Comparison of ENCODE assay signal across 27 mouse cellular contexts in the genomic region with DNA sequence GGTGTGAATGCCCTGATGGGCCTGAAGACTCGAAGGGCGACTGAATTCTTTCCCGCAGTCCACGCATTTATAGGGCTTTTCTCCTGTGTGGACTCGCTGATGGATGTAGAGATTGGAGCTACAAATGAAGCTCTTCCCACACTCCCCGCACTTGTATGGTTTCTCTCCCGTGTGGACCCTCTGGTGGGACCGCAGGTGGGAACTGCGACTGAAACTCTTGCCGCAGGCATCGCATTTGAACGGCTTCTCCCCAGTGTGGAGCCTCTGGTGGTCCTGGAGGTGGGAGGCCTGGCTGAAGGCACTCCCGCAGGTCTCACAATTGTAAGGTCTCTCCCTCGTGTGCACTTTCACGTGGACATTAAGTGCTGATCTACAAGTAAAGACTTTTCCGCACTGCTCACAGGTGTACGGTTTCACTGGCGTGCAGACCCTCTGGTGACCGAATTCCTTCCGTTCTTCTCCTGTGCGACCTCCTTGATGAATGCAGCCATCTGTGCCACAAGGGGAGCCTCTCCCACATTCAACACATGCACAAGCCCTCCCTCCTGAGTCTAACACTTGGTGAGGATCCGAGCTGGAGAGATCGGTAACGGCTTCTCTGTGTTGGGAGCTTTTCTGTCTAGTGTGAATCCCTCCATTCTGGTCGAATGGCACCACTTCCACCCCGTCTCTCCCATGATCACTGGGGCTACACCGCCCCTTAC. TPM values are rescaled to one million over a fixed set of nuclear protein-coding genes. Genes with fewer than 3 reads are reported as not detected.
"Had no signal": no experiment of that assay in that cellular context is flagged by ENCODE, and none has a peak within 500 bp of the region (broad histone marks: within the 10 kb centered on the region; RNA-seq: fewer than 3 reads in every experiment).

No protein-coding gene starts in this region.

- H3K4me1 ChIP-seq: kidney, embryonic 15.5 days; midbrain, embryonic 12.5 days; neural tube, embryonic 13.5 days had no signal

- H3K27ac ChIP-seq: kidney, embryonic 15.5 days; left cerebral cortex, adult 2 months; liver, embryonic 13.5 days; midbrain, embryonic 12.5 days; neural tube, embryonic 13.5 days had no signal

- H3K9me3 ChIP-seq: kidney, embryonic 15.5 days; liver, embryonic 13.5 days; neural tube, embryonic 13.5 days had no signal

- H3K27me3 ChIP-seq: kidney, embryonic 15.5 days; liver, embryonic 13.5 days; midbrain, embryonic 12.5 days; neural tube, embryonic 13.5 days had no signal

- H3K4me3 ChIP-seq: kidney, embryonic 15.5 days; left cerebral cortex, adult 2 months; liver, embryonic 13.5 days; midbrain, embryonic 12.5 days; myocyte; neural tube, embryonic 13.5 days had no signal

- DNase-seq: kidney, postnatal 10 days; kidney, postnatal 36 days; layer of hippocampus, postnatal 36 days; liver, embryonic 13.5 days; lung, adult 2 months; lung, postnatal 14 days; lung, postnatal 4 days; thymus, adult 18-20 months; thymus, postnatal 14 days; thymus, postnatal 4 days had no signal

- H3K9ac ChIP-seq: kidney, embryonic 15.5 days; liver, embryonic 13.5 days; midbrain, embryonic 12.5 days; neural tube, embryonic 13.5 days had no signal

RNA-seq across cellular contexts. Expression of a gene that starts 21.3 kb away (rescaled TPM):
- total RNA-seq: monocyte, adult 5-6 weeks had no signal

RNA-seq across cellular contexts. Expression of a gene that starts 36.9 kb away (rescaled TPM):
- total RNA-seq: monocyte, adult 5-6 weeks had no signal

RNA-seq across cellular contexts. Expression of a gene that starts 42.2 kb away (rescaled TPM):
- total RNA-seq: layer of hippocampus, adult 8-10 months; layer of hippocampus, postnatal 10 days; layer of hippocampus, postnatal 36 days; left cerebral cortex, adult 2 months; left cerebral cortex, postnatal 10 days; left cerebral cortex, postnatal 36 days; liver, adult 2 months; megakaryocyte progenitor cell, adult 5-6 weeks; megakaryocyte-erythroid progenitor cell, adult 5-6 weeks; neutrophil, adult 5-6 weeks had no signal
- polyA plus RNA-seq: limb, embryonic 11.5 days; liver, adult 2 months; liver, embryonic 13.5 days; liver, embryonic 16.5 days; lung, embryonic 16.5 days; midbrain, embryonic 12.5 days had no signal
